11 mouse cellular contexts compared by ENCODE assay signal in genomic region chr3:121439623-121440161, GRCm38 (mm10). TPM values are rescaled to one million over a fixed set of nuclear protein-coding genes. Genes with fewer than 3 reads are reported as not detected.
A peak's percentile ranks its signal among the peaks of the same experiment; 100 is the strongest.
DNase-seq lines count a peak whose midpoint lies in the region; ATAC-seq and TF ChIP-seq lines count a peak whose summit lies in the region.
"Had no signal": no experiment of that assay in that cellular context is flagged by ENCODE, and none has a peak within 500 bp of the region (broad histone marks: within the 10 kb centered on the region; RNA-seq: fewer than 3 reads in every experiment).

No protein-coding gene starts in this region.

- no peak for DNase-seq in gastrocnemius, adult 2 months
- no peak for DNase-seq in gastrocnemius, postnatal 4 days (ENCODE audit: low spot score in 2 of 2)
- DNase-seq in lung, adult 2 months: no peak
- DNase-seq in adrenal gland, postnatal 36 days: no peak
- DNase-seq in cerebellum, postnatal 36 days: no peak
- DNase-seq: cerebellum, adult 8-10 months; midbrain, embryonic 14.5 days had no signal

- peaks cover 57% of the 10 kb centered on the region for H3K4me1 ChIP-seq in lung, embryonic 15.5 days
- peaks cover 34% of the 10 kb centered on the region for H3K4me1 ChIP-seq in lung, adult 2 months (ENCODE audit: control insufficient read depth, insufficient read depth, low read length)
- H3K4me1 ChIP-seq in kidney, embryonic 15.5 days: peaks cover 95% of the 10 kb centered on the region
- H3K4me1 ChIP-seq in small intestine, adult 2 months (ENCODE audit: control insufficient read depth, insufficient read depth, insufficient read length, low read length): peaks cover 13% of the 10 kb centered on the region

- 52% methylated on average over 11 of the region's 11 CpGs for WGBS in lung, embryonic 15.5 days
- WGBS in lung, adult 2 months: 26% methylated on average over 11 of the region's 11 CpGs
- WGBS in kidney, embryonic 15.5 days: 61% methylated on average over 11 of the region's 11 CpGs
- 48% methylated on average over 11 of the region's 11 CpGs for WGBS in small intestine, adult 2 months

- intact Hi-C loops in gastrocnemius, adult 2 months (cut with DNase I): no loop called here

- TF ChIP-seq POLR2A in lung, adult 2 months (IDR thresholded peaks at IDR 0.05; ENCODE audit: borderline replicate concordance, extremely low read depth, low read depth, low read length): no peak
- no peak for TF ChIP-seq POLR2A in small intestine, adult 2 months (IDR thresholded peaks at IDR 0.05; ENCODE audit: low read depth, low read length)

- peak overlapping the region; percentile 21; the same call in 1 of the 2 replicates for H3K4me3 ChIP-seq in gastrocnemius, adult 2 months
- H3K4me3 ChIP-seq in lung, embryonic 15.5 days: no peak overlapping the region
- H3K4me3 ChIP-seq in lung, adult 2 months (replicated peaks; ENCODE audit: extremely low read depth, low read depth, low read length): no peak overlapping the region
- H3K4me3 ChIP-seq in kidney, embryonic 15.5 days (replicated peaks): no peak overlapping the region
- no peak overlapping the region for H3K4me3 ChIP-seq in small intestine, adult 2 months (ENCODE audit: low read depth, low read length)
- H3K4me3 ChIP-seq: embryonic facial prominence, embryonic 10.5 days had no signal

- no peak overlapping the region for H3K9ac ChIP-seq in lung, embryonic 15.5 days
- H3K9ac ChIP-seq in kidney, embryonic 15.5 days: no peak overlapping the region

- peaks cover 7% of the 10 kb centered on the region; the same call in 1 of the 2 replicates for H3K36me3 ChIP-seq in lung, embryonic 15.5 days
- H3K36me3 ChIP-seq in kidney, embryonic 15.5 days: peaks cover 21% of the 10 kb centered on the region
- no peaks in the 10 kb centered on the region for H3K36me3 ChIP-seq in small intestine, adult 2 months (ENCODE audit: control insufficient read depth, insufficient read depth, low read length)

- no peaks in the 10 kb centered on the region for H3K27me3 ChIP-seq in lung, embryonic 15.5 days
- H3K27me3 ChIP-seq in kidney, embryonic 15.5 days: no peaks in the 10 kb centered on the region
- H3K27me3 ChIP-seq in small intestine, adult 2 months (ENCODE audit: control insufficient read depth, insufficient read depth, low read length): no peaks in the 10 kb centered on the region

- peak overlapping the region; percentile 75 for H3K27ac ChIP-seq in gastrocnemius, adult 2 months
- H3K27ac ChIP-seq in lung, embryonic 15.5 days: peak overlapping the region; percentile 9; the same call in 1 of the 2 replicates
- H3K27ac ChIP-seq in kidney, embryonic 15.5 days: peak overlapping the region; percentile 45; the same call in 1 of the 2 replicates
- peak overlapping the region; percentile 33; the same call in 1 of the 2 replicates for H3K27ac ChIP-seq in small intestine, adult 2 months (ENCODE audit: insufficient read depth, low read depth, low read length)
- H3K27ac ChIP-seq: embryonic facial prominence, embryonic 10.5 days had no signal

- no peak overlapping the region for H3K4me2 ChIP-seq in lung, embryonic 15.5 days
- H3K4me2 ChIP-seq in kidney, embryonic 15.5 days: no peak overlapping the region

- TF ChIP-seq CTCF in gastrocnemius, adult 2 months (IDR thresholded peaks at IDR 0.05): no peak
- no peak for TF ChIP-seq CTCF in lung, adult 2 months (IDR thresholded peaks at IDR 0.05; ENCODE audit: insufficient read depth, low read length)
- no peak for TF ChIP-seq CTCF in small intestine, adult 2 months (IDR thresholded peaks at IDR 0.05; ENCODE audit: extremely low read depth, insufficient read length, insufficient replicate concordance, low read depth, low read length)

- H3K9me3 ChIP-seq in lung, embryonic 15.5 days: no peaks in the 10 kb centered on the region
- no peaks in the 10 kb centered on the region for H3K9me3 ChIP-seq in kidney, embryonic 15.5 days (replicated peaks)

- no peak for ATAC-seq in lung, embryonic 15.5 days (ENCODE audit: borderline replicate concordance, extremely low read depth, low FRiP score, low TSS enrichment)
- 0 out of 2 replicates have a peak, but pooled peaks have one; percentile 36 for ATAC-seq in kidney, embryonic 15.5 days (replicated peaks; ENCODE audit: low FRiP score)

RNA-seq across cellular contexts. Expression of gene Cnn3, which starts 13.4 kb away (rescaled TPM):
- 10 to 100 TPM; 16.5 to 28.2 TPM for total RNA-seq in gastrocnemius, adult 2 months (2021)
- 100 to 1,000 TPM; 194 to 214 TPM for total RNA-seq in gastrocnemius, postnatal 4 days (2021)
- 627 and 632 TPM in 2 replicates for polyA plus RNA-seq in lung, embryonic 15.5 days (2015; fragmentation: Nextera tagmentation; extraction: Ambion mirVana)
- 165 and 170 TPM in 2 replicates for polyA plus RNA-seq in lung, adult 2 months (2012; rRNA removed)
- 607 and 612 TPM in 2 replicates for polyA plus RNA-seq in kidney, embryonic 15.5 days (2015; fragmentation: Nextera tagmentation; extraction: Ambion mirVana)
- 52.8 and 67.8 TPM in 2 replicates for polyA plus RNA-seq in small intestine, adult 2 months (2012; rRNA removed)
- total RNA-seq in adrenal gland, postnatal 36 days (2021): 100 to 1,000 TPM; 284 to 529 TPM

Comparison
In these comparisons a context has a peak if more than half of its experiments do, and no peak if none do; other contexts are left out.
1. H3K27ac ChIP-seq: peak in every context shown above with its lines; median percentile 75 in gastrocnemius, adult 2 months; 45 in kidney, embryonic 15.5 days; 33 in small intestine, adult 2 months; 9 in lung, embryonic 15.5 days.